Mouse (Mus musculus) lung, postnatal 0 days (tissue): ENCODE measurements around the gene Ctdnep1.

ENCODE experiments used
- CTCF ChIP-seq: IDR thresholded peaks from 2 replicates; pipeline ENCODE4 v1.5.1; 2016; ENCODE audit warnings: antibody characterized with exemption, mild to moderate bottlenecking
- EP300 ChIP-seq: IDR thresholded peaks from 2 replicates; pipeline ENCODE4 v1.6.1; 2016; ENCODE audit warnings: antibody characterized with exemption, mild to moderate bottlenecking, control low read depth

DNA sequence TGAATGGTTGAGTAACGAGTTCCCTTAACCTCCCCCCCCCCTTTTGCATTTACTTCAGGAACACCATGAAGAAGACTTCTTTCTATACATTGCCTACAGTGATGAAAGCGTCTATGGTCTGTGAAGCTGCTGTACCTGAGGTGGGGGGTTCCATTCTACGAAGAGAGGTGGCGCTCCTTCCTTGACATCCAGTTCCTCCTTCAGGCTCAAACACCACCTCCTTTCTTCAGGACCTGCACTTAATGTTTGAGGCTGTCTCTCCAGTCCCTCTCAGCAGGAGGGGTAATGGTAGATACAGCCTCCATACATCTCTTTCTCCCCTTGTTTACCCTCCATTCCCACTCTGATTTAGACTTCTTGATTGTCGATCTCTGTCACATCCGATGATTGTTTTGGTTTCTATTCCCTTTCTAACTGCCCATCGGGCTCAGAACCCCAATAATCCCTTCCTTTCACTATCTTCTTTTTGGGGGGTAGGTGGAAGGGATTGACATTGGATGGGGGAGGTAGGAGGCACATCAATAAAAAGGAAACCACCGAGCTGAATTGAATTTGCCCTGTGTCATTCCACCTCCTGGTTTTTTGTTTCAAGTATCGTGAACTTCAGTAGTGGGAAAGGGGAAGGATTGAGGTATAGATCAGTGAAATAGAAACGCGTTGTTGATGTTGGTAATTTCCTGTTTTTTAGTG is 13.6 kb downstream of the Ctdnep1 start:
- TF ChIP-seq CTCF, result peak; percentile 42
- TF ChIP-seq EP300, result no peak
